Mouse (Mus musculus) heart, postnatal 0 days (tissue): ENCODE results near the gene Cdhr2.

Experiments
- CTCF ChIP-seq: IDR thresholded peaks from 2 replicates; pipeline ENCODE4 v1.5.1; 2016; ENCODE audit warnings: antibody characterized with exemption, control low read depth, low read depth
- EP300 ChIP-seq: IDR thresholded peaks from 2 replicates; pipeline ENCODE4 v1.6.1; 2016; ENCODE audit warnings: antibody characterized with exemption, low read depth

DNA sequence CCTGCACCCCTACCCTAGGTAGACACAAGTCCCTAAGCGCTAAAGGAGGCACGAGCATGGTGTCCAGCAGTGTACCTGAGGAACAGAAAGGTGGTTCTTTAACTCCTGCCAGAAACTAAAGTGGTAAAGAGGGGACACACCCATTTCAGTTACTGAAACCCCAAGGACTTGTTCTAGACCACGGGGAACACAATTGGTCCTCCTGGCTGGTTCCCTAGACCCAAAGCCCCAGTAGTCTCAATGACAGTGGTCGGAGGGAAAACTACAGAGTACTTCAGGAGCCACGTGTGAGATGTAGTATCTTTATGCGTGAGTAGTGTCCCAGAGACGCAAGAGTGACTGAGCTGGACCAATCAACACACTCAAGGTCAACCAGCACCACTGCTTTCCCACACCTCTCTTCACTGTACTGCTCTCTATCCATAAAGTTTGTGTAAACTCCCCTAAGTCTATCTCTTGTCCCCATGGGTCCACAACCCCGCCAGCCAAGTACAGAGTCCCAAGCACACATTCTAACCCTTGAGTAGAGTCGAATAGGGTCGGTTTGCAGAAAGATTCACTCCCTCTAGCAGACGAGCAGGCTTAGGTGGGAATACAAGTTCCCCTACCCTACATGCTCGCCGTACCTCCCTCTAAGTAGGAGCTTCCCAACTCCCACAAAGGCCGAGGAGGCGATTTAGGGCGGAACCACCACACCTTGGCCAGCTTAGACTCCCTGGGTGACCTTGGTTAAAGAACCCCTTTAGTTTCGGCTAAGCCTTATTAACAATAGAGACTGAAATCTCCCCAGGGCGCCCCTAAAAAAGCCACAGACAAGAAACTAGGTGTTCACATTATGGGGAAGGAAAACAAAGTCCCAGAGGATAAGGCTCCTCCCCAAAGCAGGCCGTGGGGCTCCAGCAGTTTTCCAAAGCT, 14.9 kb upstream of the Cdhr2 start:
- TF ChIP-seq EP300 (no peak), CTCF (no peak; the same call in 1 of the 2 replicates)
